Mouse (Mus musculus): Measurements from ENCODE around the gene Phpt1. TPM values are rescaled to one million over a fixed set of nuclear protein-coding genes. Genes with fewer than 3 reads are reported as not detected.
A peak's percentile ranks its signal among the peaks of the same experiment; 100 is the strongest.

The Phpt1 gene
- polyA plus RNA-seq, 1 experiment from 2014 or later = 209 TPM

DNA sequence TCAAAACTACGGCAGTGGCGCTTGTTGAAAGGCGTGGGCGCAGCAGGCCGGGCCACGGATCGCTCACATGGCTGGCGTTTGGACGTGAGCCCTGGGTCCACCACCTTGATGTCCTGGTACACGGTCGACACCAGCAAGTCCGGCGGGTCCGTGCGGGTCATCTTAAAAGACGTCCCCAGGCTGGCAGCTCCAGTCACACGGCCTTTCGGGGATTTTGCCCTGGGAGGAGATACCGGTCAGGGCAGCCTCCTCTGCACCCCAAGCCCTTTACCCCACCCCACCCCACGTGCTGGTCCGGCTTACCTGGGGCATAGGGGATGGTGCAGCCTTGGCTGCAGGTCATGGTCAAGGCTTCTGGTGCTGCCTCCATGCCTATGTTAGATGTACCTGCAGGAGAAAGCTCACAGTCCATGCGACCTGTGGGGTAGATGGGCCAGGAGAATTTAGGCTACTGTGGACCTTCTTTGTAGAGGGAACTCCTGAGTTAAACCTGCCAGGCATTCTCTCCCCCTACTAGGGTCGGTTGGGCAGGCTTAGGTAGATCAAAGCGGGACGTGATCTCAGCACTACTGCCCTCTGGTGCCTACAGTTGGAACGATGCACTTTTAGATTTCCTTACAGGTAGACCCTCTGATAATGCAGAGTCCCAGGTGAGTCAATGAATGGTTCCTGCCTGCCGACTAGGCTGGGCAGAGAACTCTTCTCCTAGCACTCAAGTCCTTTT, 4.9 kb upstream of the Phpt1 start:
- H3K4me1 ChIP-seq (ENCODE audit: control insufficient read depth, insufficient read depth, low read length) = peaks cover 50% of the 10 kb centered on the region
- no peak overlapping the region for H3K9ac ChIP-seq (replicated peaks; ENCODE audit: low read depth, low read length)
- no peak for ATAC-seq (ENCODE audit: low read depth)

DNA sequence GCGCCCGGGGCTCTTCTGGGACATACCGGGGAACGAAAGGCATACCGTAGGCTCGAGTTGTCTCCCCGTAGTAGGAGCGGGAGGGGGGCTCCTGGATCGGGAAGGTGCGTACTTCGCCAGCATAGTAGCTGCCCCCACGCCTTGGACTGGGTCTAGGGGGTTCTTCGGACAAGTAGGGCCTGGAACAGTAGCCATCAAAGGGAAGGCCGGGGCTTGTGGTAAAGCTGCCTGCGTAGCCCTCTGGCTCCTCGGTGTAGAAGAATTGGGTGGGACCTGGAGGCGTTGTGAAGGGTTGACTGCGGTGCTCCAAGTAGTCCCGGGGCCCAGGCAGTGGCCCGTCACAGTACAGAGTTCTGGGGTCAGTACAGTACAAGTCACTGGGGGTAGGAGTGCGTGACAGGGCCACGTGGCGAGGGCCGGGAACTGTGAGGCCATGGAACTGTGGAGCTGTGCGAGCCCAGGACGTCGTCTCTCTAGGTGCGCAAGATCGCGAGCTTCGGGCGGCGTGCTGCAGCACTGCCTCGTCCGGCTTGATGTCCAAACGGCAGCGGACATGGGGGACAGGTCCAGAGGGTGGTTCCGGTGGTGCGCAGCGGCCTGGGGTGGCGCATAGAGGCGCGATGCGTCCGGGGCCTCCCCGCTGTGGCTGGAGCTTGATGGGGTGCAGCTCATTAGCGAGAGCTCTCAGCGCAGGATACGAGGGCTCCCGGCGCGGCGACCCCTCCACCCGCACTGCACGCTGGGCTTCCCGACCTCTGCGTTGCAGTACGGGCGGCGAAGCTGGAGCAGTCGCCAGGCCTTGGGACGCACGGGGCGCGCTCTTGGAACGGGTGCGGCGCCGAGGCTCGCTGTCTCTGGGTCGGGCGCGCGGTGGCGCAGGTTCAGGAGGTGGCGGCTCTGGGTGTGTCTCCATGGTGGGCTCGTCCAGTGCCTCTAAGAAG, 4.0 kb upstream of the Phpt1 start:
- Histone ChIP-seq H3K36me3 (ENCODE audit: control insufficient read depth, insufficient read depth, low read length) (peaks cover 5% of the 10 kb centered on the region; the same call in 1 of the 2 replicates), H3K4me3 (ENCODE audit: low read depth, low read length) (peak overlapping the region; percentile 7; the same call in 1 of the 2 replicates), H3K9ac (replicated peaks; ENCODE audit: low read depth, low read length) (no peak overlapping the region), H3K4me2 (ENCODE audit: low read depth, low read length) (peak overlapping the region; percentile 23), H3K27ac (ENCODE audit: low read depth, low read length) (no peak overlapping the region), H3K9me3 (ENCODE audit: control insufficient read depth, low read length) (no peaks in the 10 kb centered on the region), H3K27me3 (ENCODE audit: control insufficient read depth, insufficient read depth, low read length) (peaks cover 41% of the 10 kb centered on the region), H3K4me1 (ENCODE audit: control insufficient read depth, insufficient read depth, low read length) (peaks cover 50% of the 10 kb centered on the region)
- WGBS = 6% methylated on average over 76 of the region's 77 CpGs
- ATAC-seq (ENCODE audit: low read depth) = no peak

More for the DNA sequence above, 4.9 kb upstream of the Phpt1 start:
- WGBS = 6% methylated on average over 27 of the region's 27 CpGs
- Histone ChIP-seq H3K27ac (ENCODE audit: low read depth, low read length) (no peak overlapping the region), H3K36me3 (ENCODE audit: control insufficient read depth, insufficient read depth, low read length) (peaks cover 7% of the 10 kb centered on the region; the same call in 1 of the 2 replicates), H3K9me3 (ENCODE audit: control insufficient read depth, low read length) (no peaks in the 10 kb centered on the region), H3K27me3 (ENCODE audit: control insufficient read depth, insufficient read depth, low read length) (peaks cover 41% of the 10 kb centered on the region), H3K4me2 (ENCODE audit: low read depth, low read length) (peak overlapping the region; percentile 23), H3K4me3 (ENCODE audit: low read depth, low read length) (peak overlapping the region; percentile 7; the same call in 1 of the 2 replicates)

DNA sequence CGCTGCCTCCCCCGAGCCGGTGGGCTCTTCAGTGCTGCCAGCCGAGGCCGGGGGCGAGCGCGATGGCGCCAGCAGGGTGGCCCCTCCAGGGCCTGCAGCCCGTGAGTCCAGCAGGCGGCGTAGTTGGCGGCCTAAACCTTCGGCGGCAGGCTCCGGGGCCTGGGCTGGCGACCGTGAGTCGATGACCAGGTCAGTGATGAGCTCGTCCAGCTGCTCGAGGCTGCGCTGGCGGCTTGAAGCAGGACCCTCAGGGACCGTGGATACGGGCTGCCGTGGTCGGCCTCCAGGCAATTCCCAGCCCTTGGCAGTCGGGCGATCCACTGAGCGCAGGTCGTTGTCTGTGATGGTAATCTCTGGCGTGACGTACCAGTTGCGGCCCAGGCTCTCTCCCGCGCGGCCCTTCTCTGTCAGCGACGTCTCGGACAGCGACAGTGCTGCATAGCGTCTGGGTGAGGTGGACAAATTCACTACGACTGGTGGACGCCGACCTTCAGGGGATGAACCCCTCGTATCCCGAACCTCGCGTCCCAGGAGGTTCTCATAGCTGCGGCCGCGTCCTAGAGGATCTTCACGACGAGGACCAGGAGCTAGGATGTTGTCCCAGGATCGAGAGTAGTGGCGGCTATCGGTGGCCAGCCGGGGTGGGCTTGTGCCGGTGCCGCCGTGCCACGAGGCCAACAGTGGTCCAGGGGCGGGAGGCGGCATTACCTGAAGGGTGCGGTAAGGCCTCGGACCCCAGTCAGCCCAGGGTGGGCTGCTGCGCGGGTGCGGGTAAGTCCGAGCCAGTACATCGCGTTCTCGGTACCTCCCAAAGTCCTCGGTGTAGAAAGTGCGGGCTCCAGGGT, 3.1 kb upstream of the Phpt1 start:
- Histone ChIP-seq H3K4me1 (ENCODE audit: control insufficient read depth, insufficient read depth, low read length) (peaks cover 55% of the 10 kb centered on the region), H3K4me3 (ENCODE audit: low read depth, low read length) (peak overlapping the region; percentile 16; the same call in 1 of the 2 replicates), H3K9me3 (ENCODE audit: control insufficient read depth, low read length) (no peaks in the 10 kb centered on the region), H3K9ac (replicated peaks; ENCODE audit: low read depth, low read length) (no peak overlapping the region), H3K27ac (ENCODE audit: low read depth, low read length) (no peak overlapping the region), H3K4me2 (ENCODE audit: low read depth, low read length) (peak overlapping the region; percentile 27), H3K36me3 (ENCODE audit: control insufficient read depth, insufficient read depth, low read length) (peaks cover 3% of the 10 kb centered on the region; the same call in 1 of the 2 replicates), H3K27me3 (ENCODE audit: control insufficient read depth, insufficient read depth, low read length) (peaks cover 41% of the 10 kb centered on the region)
- 8% methylated on average over 74 of the region's 75 CpGs for WGBS
- ATAC-seq (ENCODE audit: low read depth) = no peak

DNA sequence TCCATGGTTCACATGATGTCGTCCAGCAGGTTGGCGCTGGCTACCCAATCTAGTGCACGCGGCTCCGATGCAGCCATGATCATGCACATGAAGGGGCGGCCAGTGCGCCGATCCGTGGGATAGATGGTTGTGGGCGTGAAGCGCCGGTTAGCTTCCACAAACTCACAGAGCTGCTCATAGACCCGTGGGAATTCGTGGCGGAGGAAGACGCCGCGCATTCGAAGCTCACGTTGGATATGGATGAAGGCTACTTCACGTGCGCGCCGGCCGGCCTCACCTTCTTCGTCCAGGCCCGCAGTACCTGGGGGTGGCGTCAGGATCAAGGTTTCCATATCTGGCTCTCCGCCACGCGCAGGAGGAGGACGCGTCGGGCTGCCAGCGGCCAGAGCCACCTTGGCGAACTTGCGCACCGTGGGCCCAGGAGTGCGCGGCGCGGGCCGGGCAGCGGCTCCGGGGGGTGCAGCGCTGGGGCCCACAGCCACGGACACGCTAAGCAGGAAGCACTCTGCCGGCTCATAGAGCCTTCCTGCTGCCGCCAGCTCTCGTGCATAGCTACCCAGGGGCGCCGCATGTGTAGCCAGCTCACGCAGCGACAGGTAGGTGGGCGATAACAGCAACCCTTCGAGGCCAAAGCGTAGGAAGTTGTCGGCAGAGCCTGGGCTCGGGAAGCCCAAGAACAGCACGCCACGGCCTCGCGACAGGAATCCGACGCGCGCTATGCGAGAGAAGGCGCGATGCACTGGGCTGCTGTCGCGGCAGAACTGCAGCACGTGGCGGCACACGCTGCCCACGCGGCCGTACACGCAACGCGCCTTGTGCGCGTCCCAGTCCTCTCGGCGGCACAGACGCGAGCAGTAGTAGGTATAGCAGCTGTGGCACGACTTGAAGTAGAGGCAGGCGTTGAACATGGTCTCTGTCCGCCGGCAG, 2.2 kb upstream of the Phpt1 start:
- Histone ChIP-seq H3K36me3 (ENCODE audit: control insufficient read depth, insufficient read depth, low read length) (peaks cover 3% of the 10 kb centered on the region; the same call in 1 of the 2 replicates), H3K9me3 (ENCODE audit: control insufficient read depth, low read length) (no peaks in the 10 kb centered on the region), H3K9ac (replicated peaks; ENCODE audit: low read depth, low read length) (no peak overlapping the region), H3K4me1 (ENCODE audit: control insufficient read depth, insufficient read depth, low read length) (peaks cover 46% of the 10 kb centered on the region), H3K27ac (ENCODE audit: low read depth, low read length) (no peak overlapping the region), H3K4me3 (ENCODE audit: low read depth, low read length) (peak overlapping the region; percentile 16; the same call in 1 of the 2 replicates), H3K4me2 (ENCODE audit: low read depth, low read length) (peak overlapping the region; percentile 27), H3K27me3 (ENCODE audit: control insufficient read depth, insufficient read depth, low read length) (peaks cover 41% of the 10 kb centered on the region)
- ATAC-seq (ENCODE audit: low read depth) = no peak
- 13% methylated on average over 91 of the region's 92 CpGs for WGBS

DNA sequence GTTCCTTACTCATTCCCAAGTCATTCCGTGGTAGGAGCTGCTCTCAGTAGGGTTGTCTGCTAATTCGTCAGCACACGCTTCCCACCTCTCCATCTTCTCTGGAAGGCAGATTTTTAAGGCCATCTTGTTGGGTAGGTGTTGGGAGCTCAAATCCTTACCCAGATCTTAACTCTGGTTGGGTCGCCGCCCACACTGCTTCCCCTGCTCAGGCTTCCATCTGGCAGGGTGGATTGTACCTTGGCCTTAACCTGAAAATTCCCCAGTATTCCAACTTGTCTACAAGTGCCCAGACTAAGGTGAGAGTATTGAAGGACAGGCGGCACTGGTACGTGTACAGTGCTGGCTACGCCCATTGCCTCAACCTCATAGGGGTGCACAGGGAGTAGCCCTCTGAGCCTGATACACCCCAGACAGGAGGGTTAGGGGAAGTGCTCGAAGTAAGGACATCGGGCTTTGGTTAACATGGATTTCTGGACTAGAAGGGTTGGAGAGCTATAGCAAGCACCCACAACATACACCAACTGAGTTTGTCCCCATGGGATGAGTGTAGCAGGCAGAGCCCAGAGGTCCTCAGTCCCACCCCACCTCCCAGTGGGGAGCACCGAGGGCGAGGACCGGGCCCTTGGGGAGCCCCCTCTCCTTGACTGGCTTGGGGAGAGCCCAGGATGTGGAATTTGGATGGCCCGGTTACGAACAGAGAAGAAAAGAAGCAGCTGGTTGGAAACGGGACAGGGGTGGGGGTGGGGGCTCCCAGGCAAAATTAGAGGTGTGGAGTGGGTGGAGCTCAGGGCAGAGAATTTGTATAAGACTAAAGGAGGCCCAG, 1.2 kb upstream of the Phpt1 start:
- H3K27ac ChIP-seq (ENCODE audit: low read depth, low read length) = no peak overlapping the region
- H3K36me3 ChIP-seq (ENCODE audit: control insufficient read depth, insufficient read depth, low read length) = peaks cover 3% of the 10 kb centered on the region; the same call in 1 of the 2 replicates
- H3K4me1 ChIP-seq (ENCODE audit: control insufficient read depth, insufficient read depth, low read length) = peaks cover 39% of the 10 kb centered on the region
- ATAC-seq (ENCODE audit: low read depth) = no peak
- H3K9me3 ChIP-seq (ENCODE audit: control insufficient read depth, low read length) = no peaks in the 10 kb centered on the region
- no peak overlapping the region for H3K4me3 ChIP-seq (ENCODE audit: low read depth, low read length)
- H3K4me2 ChIP-seq (ENCODE audit: low read depth, low read length) = no peak overlapping the region
- H3K9ac ChIP-seq (replicated peaks; ENCODE audit: low read depth, low read length) = no peak overlapping the region
- peaks cover 41% of the 10 kb centered on the region for H3K27me3 ChIP-seq (ENCODE audit: control insufficient read depth, insufficient read depth, low read length)
- WGBS = 78% methylated on average over 16 of the region's 16 CpGs

DNA sequence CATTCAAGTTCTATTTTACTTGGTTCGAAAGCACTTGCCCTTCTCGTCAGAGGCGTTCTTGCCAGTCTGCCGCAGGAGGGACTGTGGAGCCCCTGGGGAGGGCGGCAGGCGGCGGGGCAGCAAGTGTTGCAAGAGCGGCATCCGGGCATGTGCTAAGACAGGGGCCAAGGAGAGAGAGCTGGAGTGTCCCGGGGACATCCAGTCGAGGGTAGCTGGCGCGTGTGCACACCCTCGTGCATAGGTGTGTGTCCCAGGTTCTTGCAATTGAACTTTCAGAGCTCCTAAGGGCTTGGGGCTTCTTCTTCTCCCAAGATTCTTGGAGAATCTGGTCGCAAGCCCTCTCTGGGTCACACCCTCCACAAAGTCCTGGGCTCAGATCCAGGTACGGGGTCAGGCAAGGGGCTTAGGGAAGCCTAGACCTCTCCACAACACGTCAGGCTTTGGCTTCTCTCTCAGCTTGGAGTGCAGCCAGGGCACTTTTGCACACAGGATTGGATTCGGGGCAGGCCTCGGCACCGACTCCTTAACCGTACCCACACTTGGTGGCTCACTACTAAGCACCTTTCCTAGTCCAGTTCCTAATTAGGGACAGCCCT, 506 bp upstream of the Phpt1 start:
- no peaks in the 10 kb centered on the region for H3K9me3 ChIP-seq (ENCODE audit: control insufficient read depth, low read length)
- peak overlapping the region; percentile 45 for H3K4me3 ChIP-seq (ENCODE audit: low read depth, low read length)
- 16% methylated on average over 21 of the region's 21 CpGs for WGBS
- H3K4me2 ChIP-seq (ENCODE audit: low read depth, low read length) = peak overlapping the region; percentile 66
- peak overlapping the region; percentile 82 for H3K27ac ChIP-seq (ENCODE audit: low read depth, low read length)
- H3K27me3 ChIP-seq (ENCODE audit: control insufficient read depth, insufficient read depth, low read length) = peaks cover 40% of the 10 kb centered on the region
- H3K9ac ChIP-seq (replicated peaks; ENCODE audit: low read depth, low read length) = peak overlapping the region; percentile 58
- peaks cover 3% of the 10 kb centered on the region; the same call in 1 of the 2 replicates for H3K36me3 ChIP-seq (ENCODE audit: control insufficient read depth, insufficient read depth, low read length)
- peak; percentile 11; the same call in 1 of the 2 replicates for ATAC-seq (ENCODE audit: low read depth)
- peaks cover 34% of the 10 kb centered on the region for H3K4me1 ChIP-seq (ENCODE audit: control insufficient read depth, insufficient read depth, low read length)

DNA sequence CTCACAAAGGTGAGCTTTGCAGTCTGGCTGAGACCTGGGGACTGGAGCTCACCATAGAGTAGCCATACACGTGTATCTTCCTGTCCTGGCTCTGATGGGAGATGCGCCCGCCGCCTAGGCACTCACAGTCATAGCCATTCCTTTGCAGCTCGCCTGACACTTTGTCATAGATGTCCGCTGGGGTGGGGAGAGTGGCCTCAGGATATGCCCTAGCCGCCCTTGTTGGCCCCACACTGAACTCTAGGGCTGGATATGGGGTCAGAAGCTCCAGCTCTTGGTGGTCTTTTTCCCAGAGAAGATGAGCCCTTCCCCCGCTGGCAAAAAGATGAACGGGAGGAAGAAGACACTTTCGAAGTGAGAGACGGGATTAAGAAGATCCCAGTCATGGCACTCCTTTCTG, 888 bp downstream of the Phpt1 start:
- Histone ChIP-seq H3K27ac (ENCODE audit: low read depth, low read length) (peak overlapping the region; percentile 82; the same call in 1 of the 2 replicates), H3K4me1 (ENCODE audit: control insufficient read depth, insufficient read depth, low read length) (peaks cover 25% of the 10 kb centered on the region), H3K9me3 (ENCODE audit: control insufficient read depth, low read length) (no peaks in the 10 kb centered on the region), H3K4me3 (ENCODE audit: low read depth, low read length) (peak overlapping the region; percentile 45), H3K9ac (replicated peaks; ENCODE audit: low read depth, low read length) (peak overlapping the region; percentile 58), H3K36me3 (ENCODE audit: control insufficient read depth, insufficient read depth, low read length) (peaks cover 4% of the 10 kb centered on the region; the same call in 1 of the 2 replicates), H3K27me3 (ENCODE audit: control insufficient read depth, insufficient read depth, low read length) (peaks cover 26% of the 10 kb centered on the region), H3K4me2 (ENCODE audit: low read depth, low read length) (peak overlapping the region; percentile 74)
- 16% methylated on average over 11 of the region's 11 CpGs for WGBS
- ATAC-seq (ENCODE audit: low read depth) = no peak
